Comparison of ENCODE assay signal across 9 mouse cellular contexts in genomic region chr11:79305697-79306340, GRCm38 (mm10). TPM values are rescaled to one million over a fixed set of nuclear protein-coding genes. Genes with fewer than 3 reads are reported as not detected.
DNase-seq lines count a peak whose midpoint lies in the region; ATAC-seq lines count a peak whose summit lies in the region.
"Had no signal": no experiment of that assay in that cellular context is flagged by ENCODE, and none has a peak within 500 bp of the region (broad histone marks: within the 10 kb centered on the region; RNA-seq: fewer than 3 reads in every experiment).

No protein-coding gene starts in this region.

- no peaks in the 10 kb centered on the region for H3K36me3 ChIP-seq in heart, embryonic 10.5 days
- no peaks in the 10 kb centered on the region for H3K36me3 ChIP-seq in heart, embryonic 14.5 days (ENCODE audit: control insufficient read depth, insufficient read depth, low read length)
- H3K36me3 ChIP-seq in lung, embryonic 16.5 days (ENCODE audit: control insufficient read depth, insufficient read depth, low read length), result no peaks in the 10 kb centered on the region

- no peak for ATAC-seq in heart, embryonic 14.5 days (ENCODE audit: insufficient number of reproducible peaks, insufficient read depth, low FRiP score, low read depth)
- peak; percentile 23 for ATAC-seq in lung, embryonic 16.5 days (ENCODE audit: low read depth)
- ATAC-seq in inflammation-experienced regulatory T-cells, adult 6 months, result no peak

- H3K27ac ChIP-seq in heart, embryonic 10.5 days, result peak overlapping the region; percentile 86
- H3K27ac ChIP-seq in heart, embryonic 14.5 days (replicated peaks in 1 of 2; ENCODE audit: control insufficient read depth in 1 of 2, insufficient read depth in 1 of 2, low read depth in 2 of 2, low read length in 2 of 2), result peak overlapping the region; percentile 46 to 85
- H3K27ac ChIP-seq in lung, embryonic 16.5 days (ENCODE audit: low read length), result peak overlapping the region; percentile 94

- no peak overlapping the region for H3K9ac ChIP-seq in heart, embryonic 14.5 days (ENCODE audit: low read length)
- H3K9ac ChIP-seq in lung, embryonic 16.5 days (ENCODE audit: low read length), result no peak overlapping the region

- no peaks in the 10 kb centered on the region for H3K27me3 ChIP-seq in heart, embryonic 10.5 days (ENCODE audit: insufficient read depth, poor library complexity, severe bottlenecking)
- H3K27me3 ChIP-seq in heart, embryonic 14.5 days (ENCODE audit: control insufficient read depth, insufficient read depth, low read length), result no peaks in the 10 kb centered on the region
- H3K27me3 ChIP-seq in lung, embryonic 16.5 days (ENCODE audit: control insufficient read depth, insufficient read depth, low read depth, low read length), result no peaks in the 10 kb centered on the region

- no peak for DNase-seq in heart, embryonic 10.5 days (ENCODE audit: low spot score)
- no peak for DNase-seq in heart, postnatal 36 days
- peak; percentile 81 for DNase-seq in 416B (ENCODE audit: low read depth)
- no peak for DNase-seq in thymus, postnatal 36 days
- no peak for DNase-seq in thymus, postnatal 0 days (ENCODE audit: low spot score)

- WGBS in heart, embryonic 10.5 days, result 64% methylated on average over 9 of the region's 9 CpGs
- 66% methylated on average over 9 of the region's 9 CpGs for WGBS in heart, embryonic 14.5 days
- WGBS in lung, embryonic 16.5 days, result 43% methylated on average over 9 of the region's 9 CpGs

- peaks cover 37% of the 10 kb centered on the region for H3K4me1 ChIP-seq in heart, embryonic 10.5 days
- H3K4me1 ChIP-seq in heart, embryonic 14.5 days (ENCODE audit: control insufficient read depth in 2 of 2, insufficient read depth in 2 of 2, low read length in 2 of 2), result peaks cover 19 to 24% of the 10 kb centered on the region in 2 experiments
- peaks cover 23% of the 10 kb centered on the region for H3K4me1 ChIP-seq in lung, embryonic 16.5 days (replicated peaks; ENCODE audit: control insufficient read depth, insufficient read depth, low read length)

- no peak overlapping the region for H3K4me3 ChIP-seq in heart, embryonic 10.5 days
- H3K4me3 ChIP-seq in heart, embryonic 14.5 days (ENCODE audit: control insufficient read depth in 1 of 2, insufficient read depth in 1 of 2, low read depth in 1 of 2, low read length in 2 of 2), result no peak overlapping the region
- H3K4me3 ChIP-seq in lung, embryonic 16.5 days (ENCODE audit: low read length), result no peak overlapping the region

- H3K4me2 ChIP-seq in heart, embryonic 14.5 days (ENCODE audit: low read length), result no peak overlapping the region
- H3K4me2 ChIP-seq in lung, embryonic 16.5 days (ENCODE audit: low read depth, low read length), result no peak overlapping the region

- intact Hi-C loops in heart, postnatal 36 days (cut with DNase I), result no loop called here

- H3K9me3 ChIP-seq in heart, embryonic 10.5 days, result no peaks in the 10 kb centered on the region
- no peaks in the 10 kb centered on the region for H3K9me3 ChIP-seq in heart, embryonic 14.5 days (ENCODE audit: control insufficient read depth, low read length)
- H3K9me3 ChIP-seq in lung, embryonic 16.5 days (ENCODE audit: control insufficient read depth, low read length), result no peaks in the 10 kb centered on the region

RNA-seq across cellular contexts. Expression of gene Gm9964, which starts 9.1 kb away (rescaled TPM):
- polyA plus RNA-seq in heart, embryonic 10.5 days (2016; fragmentation: Nextera tagmentation; extraction: Ambion mirVana), result 0.21 TPM in 1 of 2 replicates, not detected in the other
- not detected for total RNA-seq in heart, postnatal 36 days (2021)
- not detected in 2 replicates for polyA plus RNA-seq in heart, embryonic 14.5 days (2014; fragmentation: Nextera tagmentation; extraction: Ambion mirVana)
- not detected in 2 replicates for polyA plus RNA-seq in lung, embryonic 16.5 days (2015; fragmentation: Nextera tagmentation; extraction: Ambion mirVana)
- 0.20 TPM in 1 of 2 replicates, not detected in the other for polyA plus RNA-seq in thymus, postnatal 0 days (2015; fragmentation: Nextera tagmentation; extraction: Ambion mirVana)
- not detected for polyA plus RNA-seq in inflammation-experienced regulatory T-cells, adult 6 months (2017; shearing (Covaris generic))
- total RNA-seq: heart, adult 18-20 months had no signal

RNA-seq across cellular contexts. Expression of gene Nf1, which starts 33.7 kb away (rescaled TPM):
- 4.1 and 5.1 TPM in 2 replicates for polyA plus RNA-seq in heart, embryonic 10.5 days (2016; fragmentation: Nextera tagmentation; extraction: Ambion mirVana)
- total RNA-seq in heart, postnatal 36 days (2021), result 10 to 100 TPM; 28.4 to 33.8 TPM
- polyA plus RNA-seq in heart, embryonic 14.5 days (2014; fragmentation: Nextera tagmentation; extraction: Ambion mirVana), result 6.2 and 7.7 TPM in 2 replicates
- 5.8 and 8.2 TPM in 2 replicates for polyA plus RNA-seq in lung, embryonic 16.5 days (2015; fragmentation: Nextera tagmentation; extraction: Ambion mirVana)
- 3.3 and 4.7 TPM in 2 replicates for polyA plus RNA-seq in thymus, postnatal 0 days (2015; fragmentation: Nextera tagmentation; extraction: Ambion mirVana)
- polyA plus RNA-seq in inflammation-experienced regulatory T-cells, adult 6 months (2017; shearing (Covaris generic)), result 1 to 10 TPM; 2.0 to 2.7 (median 2.4) TPM

RNA-seq across cellular contexts. Expression of gene Wsb1, which starts 51.3 kb away (rescaled TPM):
- 169 and 203 TPM in 2 replicates for polyA plus RNA-seq in heart, embryonic 10.5 days (2016; fragmentation: Nextera tagmentation; extraction: Ambion mirVana)
- 10 to 100 TPM; 14.7 to 14.9 TPM for total RNA-seq in heart, postnatal 36 days (2021)
- 168 and 169 TPM in 2 replicates for polyA plus RNA-seq in heart, embryonic 14.5 days (2014; fragmentation: Nextera tagmentation; extraction: Ambion mirVana)
- polyA plus RNA-seq in lung, embryonic 16.5 days (2015; fragmentation: Nextera tagmentation; extraction: Ambion mirVana), result 208 and 222 TPM in 2 replicates
- polyA plus RNA-seq in thymus, postnatal 0 days (2015; fragmentation: Nextera tagmentation; extraction: Ambion mirVana), result 116 and 122 TPM in 2 replicates
- polyA plus RNA-seq in inflammation-experienced regulatory T-cells, adult 6 months (2017; shearing (Covaris generic)), result 100 to 1,000 TPM in 1 of 3 experiments, 10 to 100 TPM in 2; 76.6 to 101 (median 89.4) TPM
